Mouse (Mus musculus): Measurements from ENCODE around the gene Cryl1.

Cryl1 gene

GRCm38 (mm10) chr14:57372348-57373102, 25.8 kb downstream of the Cryl1 start:
- DNase-seq = peak; percentile 86

DNA sequence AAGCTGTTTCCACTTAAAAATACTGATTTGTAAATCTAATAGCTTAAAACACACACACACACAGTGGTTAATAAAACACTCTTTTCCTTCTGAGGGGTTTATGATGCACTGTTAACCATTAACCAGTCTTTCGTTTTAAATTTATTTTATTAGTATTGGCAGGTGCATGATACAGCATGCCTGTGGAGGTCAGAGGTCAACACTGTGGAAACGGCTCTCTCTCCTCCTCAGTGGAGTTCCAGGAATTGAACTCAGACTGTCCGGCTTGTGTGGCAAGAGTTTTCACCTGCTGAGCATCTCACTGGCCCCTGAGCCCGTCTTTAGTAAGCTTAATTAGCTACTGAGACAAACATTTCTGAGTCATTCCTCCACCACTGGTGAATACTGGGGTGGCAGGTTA, 31.0 kb downstream of the Cryl1 start:
- DNase-seq = no peak

GRCm38 (mm10) chr14:57366724-57367123, 31.6 kb downstream of the Cryl1 start:
- DNase-seq = no peak

DNA sequence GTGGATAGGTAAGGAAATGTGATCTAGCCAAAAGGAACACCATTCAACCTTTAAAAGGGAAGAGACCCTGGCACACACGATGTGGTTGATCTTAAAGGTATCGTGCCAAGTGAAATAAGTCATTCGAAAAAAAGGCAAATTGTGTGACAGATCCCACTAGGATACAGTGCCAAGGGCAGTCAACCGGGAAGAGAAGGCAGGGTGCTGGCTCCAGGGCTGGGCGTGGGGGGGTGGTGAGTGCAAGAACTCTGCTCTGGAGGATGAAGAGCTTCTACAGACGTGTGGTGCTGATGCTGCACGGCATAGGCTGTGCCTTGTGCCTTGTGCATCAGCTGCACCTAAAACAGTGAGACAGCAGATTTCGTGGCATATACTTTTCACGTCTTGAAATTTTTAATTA, 33.0 kb downstream of the Cryl1 start:
- no peak for DNase-seq

DNA sequence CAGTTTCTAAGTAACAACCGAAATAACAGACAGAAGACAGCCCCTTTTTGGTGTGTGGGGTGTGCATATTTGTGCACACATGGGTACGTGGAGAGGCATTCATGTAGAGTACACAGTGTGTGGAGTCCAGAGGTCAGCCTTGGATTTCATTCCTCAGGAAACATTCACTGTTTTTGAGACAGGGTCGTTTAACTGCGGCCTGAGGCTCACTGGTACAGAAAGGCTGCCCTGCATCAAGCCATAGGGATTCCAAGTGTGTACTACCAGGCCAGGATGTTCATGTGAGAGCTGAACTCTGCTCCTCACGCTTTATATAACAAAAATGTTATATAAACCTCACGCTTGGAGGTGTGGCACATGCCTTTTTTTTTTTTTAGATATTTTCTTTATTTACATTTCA, 34.5 kb downstream of the Cryl1 start:
- DNase-seq = no peak

GRCm38 (mm10) chr14:57362726-57363660, 35.3 kb downstream of the Cryl1 start:
- peak; percentile 93 for DNase-seq

DNA sequence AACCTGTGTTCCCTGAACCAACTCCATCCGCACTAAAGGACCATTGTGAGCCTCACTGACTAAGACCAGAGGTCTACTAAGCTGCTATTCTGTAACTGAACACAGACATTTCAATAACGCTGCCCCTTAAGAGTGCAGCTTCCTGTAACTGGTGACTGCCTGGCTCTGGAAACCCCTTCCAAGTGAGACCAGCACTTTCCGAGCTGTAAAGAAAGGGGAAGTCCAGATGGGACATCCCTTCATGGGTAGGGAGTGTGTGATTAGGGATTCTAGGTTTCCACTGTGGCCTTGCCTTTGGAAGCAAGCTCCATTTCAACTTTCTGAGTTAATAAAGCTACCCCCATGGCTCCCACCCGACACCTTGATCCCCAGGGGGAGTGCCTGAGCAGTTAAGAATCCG, 41.3 kb downstream of the Cryl1 start:
- no peak for DNase-seq

DNA sequence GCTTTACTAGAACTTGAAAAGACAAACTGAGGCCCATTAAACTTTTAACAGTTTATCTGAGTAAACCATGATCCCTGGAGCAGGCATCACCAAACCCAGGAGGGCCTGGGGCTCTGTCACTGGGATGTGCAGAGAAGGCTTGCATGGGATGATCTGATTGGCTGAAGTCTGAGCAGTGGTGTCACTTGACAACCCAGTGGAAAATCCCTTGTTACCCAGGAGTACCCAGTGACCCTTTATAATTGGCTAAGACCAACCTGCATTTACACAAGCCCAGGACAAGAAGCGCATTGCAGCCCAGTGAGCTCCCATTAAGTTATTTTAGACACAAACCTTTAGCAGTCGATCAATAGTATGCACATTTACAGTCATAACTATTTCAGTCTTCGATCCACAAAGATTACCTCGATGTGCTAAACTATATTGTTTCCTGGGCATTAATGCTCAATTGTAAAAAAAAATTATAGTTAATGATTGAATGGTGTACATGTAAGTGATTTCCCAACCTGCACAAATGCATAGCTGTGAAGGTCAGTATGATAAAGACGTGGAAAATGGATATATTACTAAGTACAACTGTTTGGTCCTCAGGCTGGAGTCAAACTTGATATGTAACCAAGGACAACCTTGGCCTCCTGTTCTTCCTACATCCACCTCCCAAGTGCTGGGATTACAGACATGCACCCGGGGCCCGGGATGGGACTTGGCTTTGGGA, 46.7 kb downstream of the Cryl1 start:
- DNase-seq = no peak

- no peak for DNase-seq
Measured at GRCm38 (mm10) chr14:57349955-57350354, 48.4 kb downstream of the Cryl1 start.

GRCm38 (mm10) chr14:57348155-57348554, 50.2 kb downstream of the Cryl1 start:
- no peak for DNase-seq

DNA sequence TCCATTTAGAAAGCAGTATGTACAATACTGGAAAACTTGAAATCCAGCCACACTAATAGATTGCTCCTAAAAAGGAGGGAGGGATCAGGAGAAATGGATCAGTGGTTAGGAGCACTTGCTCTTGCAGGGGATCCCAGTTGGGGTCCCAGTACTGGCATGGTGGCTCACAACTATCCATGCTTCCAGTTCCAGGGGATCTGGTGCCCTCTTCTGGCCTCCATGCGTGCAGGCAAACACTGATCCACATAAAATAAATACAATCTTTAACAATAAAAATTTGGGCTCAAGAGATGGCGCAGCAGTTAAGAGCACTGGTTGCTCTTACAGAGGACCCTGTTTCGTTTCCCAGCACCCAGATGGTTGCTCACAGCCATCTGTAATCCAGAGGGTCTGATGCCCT, 52.2 kb downstream of the Cryl1 start:
- DNase-seq = no peak

- peak; percentile 15 for DNase-seq
Measured at GRCm38 (mm10) chr14:57344781-57345492, 53.4 kb downstream of the Cryl1 start.

DNA sequence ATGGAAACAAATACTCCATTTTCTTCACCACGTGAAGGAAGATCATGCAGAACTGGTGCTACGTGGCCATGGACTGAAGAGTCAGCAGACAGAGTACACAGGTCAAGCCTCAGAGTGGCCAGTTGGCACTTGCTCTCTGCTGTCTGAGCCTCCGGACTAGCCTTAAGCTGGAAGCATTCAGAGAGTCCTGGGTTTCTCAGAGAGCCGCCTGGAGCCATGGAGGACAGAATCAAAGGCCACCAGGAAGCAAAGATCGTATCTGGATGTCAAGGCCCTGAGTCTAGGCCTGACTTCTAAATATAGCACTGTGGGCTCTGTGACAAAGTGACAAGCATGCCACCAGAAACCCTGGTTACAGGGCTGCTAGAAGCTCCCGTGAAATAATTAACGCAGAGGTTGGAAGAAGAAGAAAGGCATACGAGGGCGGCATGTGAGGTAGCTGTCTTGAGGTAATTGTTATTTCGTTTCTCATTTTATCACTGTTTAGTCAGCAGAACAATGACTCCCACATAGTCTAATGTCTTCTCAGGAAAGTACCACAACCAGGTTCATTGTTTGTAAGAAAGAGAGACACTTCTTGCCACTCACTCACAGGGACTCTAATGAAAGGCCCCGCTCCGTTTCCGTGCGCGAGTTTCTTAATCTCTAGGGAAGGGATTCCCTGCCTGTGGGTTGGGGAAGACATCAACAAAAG, 55.1 kb downstream of the Cryl1 start:
- DNase-seq = no peak

- DNase-seq = no peak
Measured at GRCm38 (mm10) chr14:57342316-57343055, 55.8 kb downstream of the Cryl1 start.

DNA sequence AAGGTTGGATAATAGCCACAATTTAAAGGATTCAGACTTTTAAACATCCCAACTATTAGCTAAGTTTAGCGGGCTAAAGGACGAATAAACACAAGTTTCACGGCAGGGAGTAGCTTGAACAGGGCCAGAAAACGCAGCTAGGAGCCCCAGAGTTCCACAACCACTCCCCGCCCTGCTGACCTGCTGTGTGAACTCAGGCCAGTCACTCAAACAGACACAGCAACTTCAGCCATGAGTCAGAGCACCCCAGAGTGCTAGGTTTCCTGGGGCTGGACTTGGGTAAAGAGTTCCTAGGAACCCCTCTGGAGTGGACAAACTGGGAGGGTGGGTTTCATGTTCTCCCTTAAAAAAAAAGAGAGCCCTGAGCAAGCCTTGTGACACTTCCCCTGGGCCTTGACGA, 59.7 kb downstream of the Cryl1 start:
- no peak for DNase-seq

GRCm38 (mm10) chr14:57334833-57335232, 63.5 kb downstream of the Cryl1 start:
- DNase-seq = peak; percentile 48

DNA sequence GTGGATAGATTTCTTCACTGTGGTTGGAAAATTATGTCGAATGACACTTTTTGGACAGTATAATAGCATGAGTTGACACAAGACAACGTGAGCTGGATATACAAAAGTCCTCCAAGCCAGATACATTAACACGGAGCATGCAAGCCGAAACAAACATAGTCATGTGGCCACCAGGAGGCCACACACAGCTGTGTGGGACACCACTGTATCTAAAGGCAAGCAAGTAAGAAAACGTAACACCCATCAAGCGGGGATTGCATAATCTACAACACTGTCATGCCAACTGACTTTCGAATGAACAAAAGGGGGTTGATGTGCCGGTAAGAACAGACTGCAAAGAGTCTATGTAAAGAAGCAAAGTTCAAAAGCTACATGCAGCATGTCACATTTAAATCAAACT, 65.8 kb downstream of the Cryl1 start:
- DNase-seq = no peak

- DNase-seq = no peak
Measured at GRCm38 (mm10) chr14:57331097-57331496, 67.2 kb downstream of the Cryl1 start.

DNA sequence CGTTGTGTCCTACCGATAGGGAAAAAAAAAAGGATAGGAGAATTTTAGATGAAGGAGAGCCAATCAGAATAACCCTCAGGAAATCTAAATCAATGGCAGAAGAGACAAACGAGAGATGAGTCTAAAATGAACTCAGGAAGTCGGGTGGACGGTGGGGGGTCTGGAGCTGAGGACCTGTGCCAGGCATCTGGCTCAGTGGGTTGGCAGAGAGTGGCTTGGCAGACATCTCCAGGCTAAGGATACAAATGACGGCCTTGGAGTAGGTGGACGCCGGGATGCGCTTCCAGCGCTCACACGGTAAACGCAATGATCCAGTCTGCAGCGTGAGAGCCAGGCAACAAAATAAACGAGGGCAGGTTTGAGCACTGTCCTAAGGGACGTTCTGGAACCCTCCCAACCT, 68.7 kb downstream of the Cryl1 start:
- no peak for DNase-seq

DNA sequence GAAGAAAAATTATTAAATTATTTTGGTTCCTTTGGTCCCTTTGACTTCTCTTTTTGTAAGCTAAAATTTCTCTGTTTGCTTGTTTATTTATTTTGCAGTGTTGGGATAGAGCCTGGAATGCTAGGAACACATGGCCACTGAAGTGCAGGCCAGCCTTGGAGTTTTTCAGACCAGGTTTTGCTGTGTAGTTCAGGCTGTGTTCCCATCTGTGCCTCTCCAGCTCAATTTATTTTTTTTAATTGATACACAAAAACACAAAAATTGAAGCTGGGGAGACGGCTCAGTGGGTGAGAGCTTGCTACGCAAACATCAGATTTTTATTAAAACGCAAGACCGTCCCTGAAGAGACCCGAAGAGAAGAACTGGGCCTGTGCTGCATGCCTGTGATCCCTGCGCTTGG, 71.6 kb downstream of the Cryl1 start:
- DNase-seq = no peak

DNA sequence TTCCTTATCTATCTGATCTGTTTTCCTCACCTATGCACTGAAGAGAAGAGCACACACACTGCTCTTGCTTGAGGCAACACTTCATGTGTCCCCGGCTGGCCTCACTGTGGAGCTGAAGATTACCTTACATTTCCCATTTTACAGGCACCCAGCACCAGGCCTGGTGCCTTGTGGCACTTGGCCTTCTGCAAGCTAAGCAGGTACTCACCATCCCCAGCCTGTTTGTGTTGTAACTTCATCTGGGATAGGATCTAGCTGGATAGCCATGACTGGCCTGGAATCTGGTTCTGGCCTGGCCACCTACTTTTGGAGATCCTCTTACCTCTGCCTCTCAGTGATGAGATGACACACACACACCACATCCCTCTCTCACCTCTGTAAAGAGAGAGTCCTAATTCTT, 79.5 kb downstream of the Cryl1 start:
- no peak for DNase-seq

Measured in thymus, postnatal 4 days (tissue).